Mouse (Mus musculus) MN1 (cell line): ENCODE results near the gene Gtf3c5.

ENCODE experiments used
- DNase-seq: peaks from one replicate; pipeline ENCODE4 v3.0.0-alpha.2; 2016; ENCODE audit warnings: low spot score

Gtf3c5 gene

DNA sequence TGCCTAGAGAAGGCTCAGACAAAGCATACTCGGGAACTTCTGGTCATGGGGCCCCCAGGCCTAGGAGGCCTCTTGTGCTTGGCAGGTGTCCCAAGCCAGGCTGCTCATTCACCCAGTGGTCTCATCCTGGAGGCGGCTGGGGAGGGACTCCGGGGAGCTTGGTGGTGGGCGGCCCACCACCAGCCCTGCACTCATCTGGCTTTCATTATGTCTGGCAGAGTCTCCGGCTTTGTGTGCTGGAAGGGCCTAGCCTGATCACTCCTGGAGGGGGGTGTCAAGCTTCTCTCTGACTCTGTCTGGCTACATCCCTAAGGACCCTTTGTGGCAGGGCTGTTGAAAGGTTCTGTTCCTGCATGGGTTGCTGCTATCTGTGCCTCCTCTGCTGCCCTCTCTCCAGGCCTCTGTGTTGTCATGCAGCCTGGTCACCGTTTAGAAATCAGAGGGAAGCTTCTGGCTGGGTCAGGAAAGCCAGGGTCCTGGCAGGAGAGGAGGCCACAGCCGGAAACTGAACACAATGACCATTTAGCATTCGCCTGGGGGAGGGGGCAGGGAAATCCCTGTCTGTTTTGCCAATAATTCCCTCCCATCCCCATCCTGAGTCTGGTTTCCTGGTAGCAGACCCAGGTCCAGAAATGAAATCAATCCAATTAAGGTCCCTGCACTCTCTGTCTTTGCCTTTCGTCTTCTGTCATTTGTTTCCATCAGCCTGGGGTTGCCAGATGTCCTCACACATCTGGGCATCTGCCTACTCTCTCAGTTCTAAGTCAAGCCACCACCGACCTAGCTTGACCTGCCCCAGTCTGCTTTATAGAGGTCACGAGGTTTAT lies 48.9 kb downstream of the Gtf3c5 start:
- peak; percentile 91 for DNase-seq

DNA sequence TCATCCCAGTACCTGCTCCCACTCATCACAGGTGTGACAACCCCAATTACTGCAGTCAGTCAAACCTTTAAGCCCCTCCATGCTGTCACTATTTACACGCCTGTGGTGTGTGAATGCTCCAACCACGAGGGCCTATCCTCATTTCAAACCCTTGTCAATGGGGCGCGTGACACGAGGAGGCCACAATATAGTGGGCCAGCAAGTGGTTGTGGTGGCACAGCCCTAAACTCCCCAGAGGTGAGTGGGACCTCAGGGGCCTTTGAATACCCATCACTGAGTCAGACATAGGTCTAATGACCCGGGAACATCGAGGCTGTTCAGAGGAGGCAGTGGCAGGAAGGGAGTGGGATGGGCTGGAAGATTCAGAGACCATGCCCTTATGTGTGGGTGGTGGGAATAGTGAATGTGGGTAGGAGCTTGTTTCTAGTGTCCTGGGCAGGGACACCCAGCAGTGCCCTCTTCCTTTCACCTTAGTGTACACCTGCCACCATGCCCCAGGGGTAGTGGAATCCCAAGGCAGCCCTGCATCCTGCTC lies 49.6 kb downstream of the Gtf3c5 start:
- no peak for DNase-seq

DNA sequence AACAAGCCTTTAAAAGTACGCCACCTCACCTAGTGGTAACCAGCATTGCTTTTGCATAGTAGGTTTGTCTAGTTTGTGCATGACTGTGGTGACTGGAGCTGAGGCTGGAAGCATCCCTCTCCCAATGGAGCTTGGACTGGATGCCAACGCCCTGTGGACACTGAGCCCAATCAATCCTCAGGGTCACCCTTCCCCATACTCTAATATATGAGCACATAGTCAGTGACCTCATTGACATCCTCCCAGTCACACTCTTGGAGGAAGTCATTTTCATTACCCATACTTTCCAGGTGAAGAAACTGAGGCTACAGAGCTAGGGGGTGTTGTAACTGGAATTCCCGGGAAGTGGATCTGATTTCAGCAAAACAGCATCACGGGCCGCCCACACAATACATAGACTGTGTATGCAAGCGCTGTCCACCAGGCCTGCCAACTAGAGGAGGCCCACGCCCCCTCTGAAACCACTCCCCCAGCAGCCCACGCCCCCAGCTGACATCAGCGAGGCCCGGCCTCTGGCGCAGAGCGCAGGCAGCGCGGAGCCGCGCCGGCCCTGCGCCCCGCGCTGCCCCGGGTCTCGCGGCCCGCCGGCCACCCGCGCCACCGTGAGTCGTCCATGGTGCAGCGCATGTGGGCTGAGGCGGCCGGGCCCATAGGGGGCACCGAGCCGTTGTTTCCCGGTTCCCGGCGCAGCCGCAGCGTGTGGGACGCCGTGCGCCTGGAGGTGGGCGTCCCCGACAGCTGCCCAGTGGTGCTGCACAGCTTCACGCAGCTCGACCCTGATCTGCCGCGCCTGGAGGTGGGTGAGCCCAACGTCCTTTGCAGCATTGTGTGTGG lies 50.4 kb downstream of the Gtf3c5 start:
- peak; percentile 88 for DNase-seq

DNA sequence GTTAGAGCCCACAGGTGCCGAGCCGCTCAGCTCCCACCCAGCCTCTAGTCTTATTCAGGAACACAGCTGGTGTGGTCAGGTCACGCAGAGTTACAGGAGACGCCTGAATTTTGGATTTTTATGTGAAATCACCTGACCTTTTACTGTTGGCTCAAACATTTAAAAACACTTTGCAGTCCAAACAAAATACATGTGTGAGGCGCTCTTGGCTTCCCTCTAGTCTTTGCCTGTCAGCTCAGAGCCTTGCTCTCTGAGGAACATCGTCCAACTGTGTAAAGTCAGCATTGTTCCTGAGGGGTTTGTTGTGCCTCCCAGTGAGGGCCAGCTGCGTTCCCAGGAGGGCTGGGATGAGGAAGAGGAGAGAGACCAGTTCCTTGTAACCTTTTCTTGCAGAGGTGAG lies 53.2 kb downstream of the Gtf3c5 start:
- no peak for DNase-seq

DNA sequence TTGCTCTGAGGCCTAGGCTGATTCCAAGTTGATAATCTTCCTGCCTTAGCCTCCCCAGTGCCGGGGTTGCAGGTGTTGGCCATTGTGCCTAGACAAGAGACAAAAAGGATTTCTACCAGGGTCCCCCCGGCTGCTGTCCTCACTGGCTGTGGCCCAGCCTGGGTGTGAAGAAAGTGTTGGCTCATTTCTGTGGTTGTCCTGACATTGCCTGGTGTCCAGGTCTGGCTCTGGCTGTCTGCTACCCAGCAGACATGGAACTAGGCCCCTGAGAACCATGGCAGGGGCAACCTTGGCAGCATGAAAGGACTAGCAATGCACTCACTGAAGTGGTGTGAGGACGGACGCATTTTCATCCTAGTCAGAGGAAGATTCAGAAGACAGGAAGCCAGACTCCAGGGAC lies 53.7 kb downstream of the Gtf3c5 start:
- DNase-seq = no peak

DNA sequence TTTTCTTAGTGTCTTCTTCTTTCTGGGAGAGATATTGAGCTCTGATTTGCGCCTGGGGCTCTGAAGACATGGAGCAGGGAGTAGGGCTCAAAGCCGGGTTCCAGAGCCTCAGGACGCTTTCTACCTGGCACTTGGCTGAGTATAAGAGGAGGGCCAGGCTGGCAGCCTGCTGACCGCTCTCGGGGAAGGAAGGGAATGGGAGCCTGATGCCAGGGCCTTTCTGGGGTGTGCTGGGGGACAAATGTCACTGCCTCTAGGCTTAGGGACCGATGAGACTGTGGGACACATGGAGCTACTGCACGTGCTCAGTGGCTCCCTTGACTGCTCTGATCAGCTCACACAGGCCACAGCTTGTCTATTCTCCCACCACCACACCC lies 55.2 kb downstream of the Gtf3c5 start:
- no peak for DNase-seq

DNA sequence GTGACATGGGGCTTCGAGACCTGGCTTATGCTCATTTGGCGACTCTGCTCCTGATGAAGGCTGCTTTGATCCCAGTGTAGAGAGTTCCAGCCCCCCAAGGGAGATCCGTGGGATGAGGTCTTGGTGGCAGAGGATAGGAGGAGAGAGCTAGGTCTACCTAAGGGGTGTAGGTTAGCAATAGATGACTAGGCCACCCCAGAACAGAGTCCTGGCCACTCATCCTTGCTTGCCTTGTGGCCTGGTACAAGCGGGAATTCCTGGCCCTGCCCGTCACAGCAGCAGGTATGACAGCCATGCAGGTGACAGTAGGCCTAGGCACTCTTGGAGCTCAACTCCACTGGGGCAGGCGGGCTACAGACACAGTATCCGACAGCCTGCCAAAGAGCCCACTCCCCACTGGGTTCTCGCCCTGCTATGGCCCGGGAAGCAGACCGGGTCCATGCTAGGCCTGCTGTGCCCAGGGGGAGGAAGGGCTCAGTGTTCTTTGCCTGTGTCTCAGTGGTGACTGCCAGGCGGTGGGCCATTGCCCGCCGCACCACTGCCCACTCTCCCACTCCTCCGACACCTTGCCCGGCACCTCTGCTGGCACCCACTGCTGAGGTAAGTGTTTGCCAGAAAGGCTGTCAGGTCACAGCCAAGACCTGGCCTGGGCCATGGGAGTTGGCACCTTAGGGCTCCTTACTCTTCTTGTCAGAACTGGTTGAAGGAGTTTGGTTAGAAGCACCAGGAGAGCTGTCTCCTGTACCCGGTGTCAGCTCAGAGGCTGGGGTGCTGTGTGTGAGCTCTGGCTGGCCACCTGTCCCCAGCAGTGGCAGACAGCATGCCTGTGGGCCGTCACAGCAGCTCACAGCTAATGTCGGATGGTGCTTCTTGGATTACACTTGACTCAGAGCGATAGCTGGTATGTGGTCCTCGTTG lies 55.9 kb downstream of the Gtf3c5 start:
- no peak for DNase-seq

DNA sequence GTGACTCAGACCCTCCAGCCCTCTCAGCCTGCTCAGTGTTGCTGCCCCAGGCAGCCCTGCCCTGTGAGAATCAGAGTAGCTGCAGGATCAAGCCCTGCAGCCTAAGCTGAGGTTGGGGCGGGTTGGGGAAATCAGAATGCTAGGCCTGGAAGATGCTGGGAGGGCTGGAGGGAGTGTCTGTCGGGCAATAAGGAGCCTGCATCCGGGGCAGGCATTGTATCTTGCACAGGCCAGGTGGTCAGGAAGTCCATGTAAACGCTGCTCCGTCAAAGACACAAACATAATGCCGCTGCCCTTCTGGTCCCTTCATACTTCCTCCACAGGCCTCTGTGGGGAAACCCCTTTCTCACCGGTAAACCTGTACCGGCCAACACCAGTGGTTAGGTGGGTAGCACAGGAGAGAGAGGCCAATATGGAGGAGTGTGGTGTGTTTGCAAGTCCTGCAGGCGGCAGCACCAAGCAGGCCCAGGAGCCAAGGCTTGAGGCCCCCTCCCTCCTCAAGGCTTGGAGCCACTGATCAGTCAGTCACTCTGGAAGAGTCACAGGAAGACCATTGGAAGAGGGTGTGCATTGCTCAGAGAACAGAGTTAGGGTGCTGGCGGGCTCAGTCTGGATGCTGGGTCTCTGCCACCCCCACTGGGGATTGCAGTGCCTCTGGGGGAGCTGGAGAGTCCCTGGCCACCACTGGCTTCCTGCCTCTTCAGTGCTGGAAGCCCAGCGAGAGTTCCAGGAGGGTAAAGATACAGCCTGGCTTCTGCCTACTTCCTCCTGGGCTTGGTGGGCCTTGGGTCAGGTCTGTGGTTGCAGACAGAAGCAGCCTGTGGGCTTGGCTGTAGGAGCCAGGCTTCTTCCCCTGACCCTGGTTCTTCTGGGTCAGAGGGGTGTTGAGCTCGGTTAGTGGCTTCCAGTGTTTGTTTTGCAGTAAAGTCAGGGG lies 57.3 kb downstream of the Gtf3c5 start:
- peak; percentile 74 for DNase-seq

DNA sequence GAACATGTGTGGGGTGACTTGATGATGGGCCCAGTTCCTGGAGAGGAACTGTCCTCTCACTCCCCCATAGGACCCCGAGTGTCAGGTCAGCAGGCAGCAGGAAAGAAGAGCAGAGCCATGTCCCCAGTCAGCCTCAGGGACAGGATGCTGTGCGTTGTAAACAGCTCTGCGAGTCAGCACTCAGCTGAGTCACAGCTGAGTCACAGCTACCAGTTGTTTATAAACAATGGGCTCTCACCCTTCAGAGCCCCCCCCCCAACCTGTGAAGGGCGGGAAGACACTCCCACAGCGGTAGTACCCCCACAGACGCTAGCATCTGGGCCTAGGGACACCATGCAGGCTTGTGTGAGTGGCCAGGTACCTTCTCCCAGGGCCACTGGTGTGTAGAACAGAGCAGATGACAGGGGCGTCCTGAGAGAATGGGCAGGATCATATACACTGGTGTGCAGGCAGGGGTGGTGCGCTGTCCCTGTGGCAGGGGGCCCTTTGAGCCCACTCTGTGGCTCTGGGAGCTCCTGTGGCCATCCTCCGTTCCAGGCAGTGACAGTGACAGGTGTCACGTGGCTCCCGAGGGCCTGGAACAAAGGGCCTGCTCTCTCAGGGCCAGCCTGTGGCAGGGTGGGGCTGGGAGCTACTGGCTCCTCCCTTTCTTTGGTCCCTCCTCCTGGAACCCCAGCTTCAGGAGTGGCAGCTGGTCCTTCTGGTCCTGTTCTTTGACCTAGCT lies 58.2 kb downstream of the Gtf3c5 start:
- peak; percentile 87 for DNase-seq

DNA sequence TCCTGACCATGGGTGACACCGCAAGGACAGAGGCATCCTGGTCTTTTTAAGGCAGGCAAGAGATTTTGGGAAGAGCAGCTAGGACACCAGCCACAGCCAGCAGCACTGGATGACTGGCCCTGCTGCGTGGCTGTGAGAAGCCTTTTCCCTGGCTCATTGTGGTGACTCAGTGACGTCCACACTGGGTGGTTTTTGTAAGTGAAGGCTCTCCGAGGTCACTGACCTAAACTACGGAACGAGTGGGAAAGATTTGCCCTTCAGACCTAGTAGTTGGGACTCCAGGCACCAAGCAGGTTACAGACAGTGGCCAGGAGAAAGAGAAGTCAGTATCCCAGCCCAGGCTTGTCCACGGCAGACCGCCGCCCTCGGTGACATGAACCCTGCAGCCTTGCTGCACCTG lies 59.1 kb downstream of the Gtf3c5 start:
- no peak for DNase-seq

DNA sequence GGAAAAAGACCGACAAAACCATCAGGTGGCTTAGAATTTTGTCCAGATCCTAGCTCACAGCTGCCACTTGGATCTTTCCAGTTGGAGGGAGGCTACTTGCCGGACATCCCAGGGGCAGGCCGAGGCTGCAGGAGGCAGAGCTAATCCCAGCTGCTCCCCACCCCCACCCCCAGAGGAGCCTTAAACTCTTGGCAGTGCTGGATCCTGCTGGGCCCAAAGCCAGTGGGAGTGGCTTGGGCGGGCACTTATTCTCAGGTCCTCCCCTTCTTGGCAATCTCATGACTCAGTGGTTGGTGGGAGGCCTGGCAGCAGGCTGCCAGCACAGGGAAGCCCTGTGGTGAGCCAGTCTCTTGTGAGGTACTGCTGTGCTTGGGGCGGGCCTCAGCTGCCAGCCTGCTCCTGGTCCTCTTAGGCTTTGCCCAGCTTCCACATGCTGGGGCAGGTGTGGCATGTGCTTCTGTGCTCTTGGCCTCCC lies 59.9 kb downstream of the Gtf3c5 start:
- DNase-seq = peak; percentile 95

DNA sequence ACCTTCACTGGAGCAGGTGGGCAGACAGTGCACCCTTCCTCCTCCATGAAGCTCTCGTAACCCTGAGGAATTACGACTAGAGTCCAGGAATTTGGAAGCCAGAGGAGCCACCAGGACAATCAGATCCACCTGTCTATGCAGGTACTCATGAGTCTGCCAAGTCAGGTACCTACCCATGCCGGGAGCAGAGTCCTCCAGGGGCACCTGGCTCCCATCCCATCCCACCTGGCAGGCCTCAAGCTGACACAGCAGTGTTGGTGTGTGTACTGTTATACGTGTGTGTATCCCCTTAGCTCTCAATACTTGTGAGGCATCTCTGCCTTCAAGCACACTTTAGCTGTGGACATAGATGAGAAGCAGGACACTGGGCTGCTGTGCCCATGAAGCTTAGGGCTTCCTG lies 61.4 kb downstream of the Gtf3c5 start:
- DNase-seq = no peak

DNA sequence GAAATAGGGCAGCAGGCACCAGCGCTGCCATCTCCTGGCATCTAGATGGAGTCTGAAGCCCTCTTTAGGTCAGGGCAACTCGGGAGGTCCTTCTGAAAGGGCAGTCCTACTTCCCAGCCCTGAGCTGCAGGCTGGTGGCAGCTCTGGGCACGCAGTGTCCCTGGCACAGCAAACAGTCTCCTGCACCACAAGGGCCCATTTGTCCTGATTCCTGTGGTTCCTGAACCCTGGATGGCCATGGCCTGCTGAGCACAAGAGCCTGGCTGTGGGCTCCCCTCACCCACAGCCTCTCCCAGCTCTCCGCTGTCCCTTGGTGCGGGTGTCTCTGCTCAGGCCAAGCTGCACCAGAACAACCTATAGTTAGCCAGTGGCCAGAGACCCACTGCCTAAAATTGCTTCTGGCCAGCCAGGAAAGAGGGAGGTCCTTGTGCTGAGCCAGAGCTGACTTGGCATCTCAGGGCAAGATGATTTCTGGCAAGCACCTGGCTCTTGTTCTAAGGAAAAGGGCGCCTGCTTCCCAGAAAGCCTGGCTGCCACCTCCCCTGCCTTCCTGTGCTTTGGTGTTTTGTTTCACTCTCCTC lies 61.9 kb downstream of the Gtf3c5 start:
- no peak for DNase-seq

DNA sequence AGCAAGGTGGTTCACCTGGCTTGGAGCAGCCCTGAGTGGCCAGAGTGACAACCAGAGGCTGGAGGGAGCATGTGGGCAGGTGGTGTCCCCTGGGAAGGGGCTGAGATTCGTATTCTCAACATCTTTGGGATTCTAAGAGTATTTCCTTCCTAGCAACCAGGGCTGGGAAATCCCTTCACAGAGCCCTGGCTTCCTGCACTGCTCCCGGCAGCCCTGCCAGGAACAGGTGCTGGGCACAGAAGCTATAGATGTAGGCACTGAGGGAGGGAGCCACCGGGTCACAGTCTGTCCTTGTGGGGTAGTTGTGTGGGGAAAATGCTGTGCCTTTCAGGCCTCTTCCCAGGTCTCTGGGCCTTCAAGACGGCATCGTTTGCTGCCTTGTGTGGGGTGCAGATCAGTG lies 63.0 kb downstream of the Gtf3c5 start:
- DNase-seq = no peak

DNA sequence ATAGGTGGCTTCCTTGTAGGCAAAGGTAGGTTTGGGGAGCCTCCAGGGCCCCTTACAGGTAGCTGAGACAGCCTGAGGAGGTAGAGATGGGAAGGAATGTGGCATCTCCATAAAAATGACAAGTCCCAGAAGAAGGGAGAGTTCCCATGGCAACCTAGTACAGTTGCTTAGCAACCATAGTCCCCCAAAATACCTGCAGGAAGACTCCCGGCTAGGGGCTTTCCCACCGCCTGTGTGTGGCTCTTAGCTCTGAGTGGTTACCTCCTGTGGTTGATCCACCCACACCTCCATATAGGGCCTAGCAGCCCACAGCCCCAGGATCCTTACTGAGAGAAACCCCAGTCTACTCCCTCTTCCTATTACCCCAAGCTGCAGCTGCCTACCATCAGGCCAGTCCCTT lies 65.3 kb downstream of the Gtf3c5 start:
- no peak for DNase-seq

DNA sequence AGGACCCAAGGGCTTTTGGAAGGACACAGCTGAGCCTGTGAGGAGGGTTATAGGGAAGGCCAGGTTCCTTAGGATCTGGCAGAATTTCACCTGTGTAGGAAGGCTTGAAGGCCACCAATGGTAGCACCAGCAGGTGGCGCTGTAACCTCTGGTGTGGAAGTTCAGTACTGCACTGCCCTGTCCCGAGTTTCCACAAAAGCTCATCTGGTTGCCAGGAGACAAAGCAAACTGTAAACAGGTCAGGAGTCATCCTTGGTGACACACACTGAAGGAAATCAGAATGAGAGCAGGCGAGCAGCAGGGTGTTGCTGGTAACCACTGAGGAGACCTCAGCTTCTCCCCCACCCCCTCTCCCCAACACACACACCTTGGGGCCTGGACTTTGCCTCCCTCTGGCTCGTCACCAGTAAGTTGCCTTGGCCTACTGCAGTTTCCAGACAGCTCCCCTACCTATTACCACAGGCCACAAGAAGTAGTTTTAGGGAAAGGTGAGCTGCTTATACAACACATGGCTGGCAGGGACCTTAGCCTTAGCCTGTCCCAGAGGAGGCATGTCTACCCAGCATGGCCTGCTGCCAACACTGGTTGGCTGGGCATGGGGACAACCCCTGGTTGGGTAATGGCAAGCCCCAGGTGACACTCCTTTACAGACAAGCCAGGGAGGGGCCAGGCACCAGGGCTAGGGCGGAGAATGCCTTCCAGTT lies 66.2 kb downstream of the Gtf3c5 start:
- peak; percentile 90 for DNase-seq
